Mouse (Mus musculus): ENCODE measurements around the gene Syt1. TPM values are rescaled to one million over a fixed set of nuclear protein-coding genes. Genes with fewer than 3 reads are reported as not detected.

The Syt1 gene
- polyA plus RNA-seq, 1 experiment from 2014 or later, result 116 TPM

GRCm38 (mm10) chr10:108541555-108541954, 469.2 kb downstream of the Syt1 start:
- Histone ChIP-seq H3K4me3 (replicated peaks; ENCODE audit: low read length) (no peak overlapping the region), H3K27me3 (ENCODE audit: control insufficient read depth, insufficient read depth, low read length) (no peaks in the 10 kb centered on the region), H3K4me1 (replicated peaks; ENCODE audit: control insufficient read depth, insufficient read depth, low read length) (no peaks in the 10 kb centered on the region), H3K4me2 (replicated peaks) (no peak overlapping the region), H3K9me3 (ENCODE audit: control insufficient read depth, low read length) (no peaks in the 10 kb centered on the region), H3K9ac (no peak overlapping the region), H3K27ac (no peak overlapping the region), H3K36me3 (replicated peaks; ENCODE audit: control insufficient read depth, insufficient read depth) (no peaks in the 10 kb centered on the region)
- no peak for DNase-seq (ENCODE audit: low spot score)
- 83% methylated on average over 9 of the region's 9 CpGs for WGBS
- ATAC-seq (ENCODE audit: low FRiP score), result no peak

- H3K4me3 ChIP-seq (replicated peaks; ENCODE audit: low read length), result no peak overlapping the region
- H3K4me1 ChIP-seq (replicated peaks; ENCODE audit: control insufficient read depth, insufficient read depth, low read length), result no peaks in the 10 kb centered on the region
- no peak overlapping the region for H3K27ac ChIP-seq
- 95% methylated on average over 3 of the region's 3 CpGs for WGBS
- no peaks in the 10 kb centered on the region for H3K27me3 ChIP-seq (ENCODE audit: control insufficient read depth, insufficient read depth, low read length)
- ATAC-seq (ENCODE audit: low FRiP score), result no peak
- H3K36me3 ChIP-seq (replicated peaks; ENCODE audit: control insufficient read depth, insufficient read depth), result no peaks in the 10 kb centered on the region
- no peaks in the 10 kb centered on the region for H3K9me3 ChIP-seq (ENCODE audit: control insufficient read depth, low read length)
- H3K9ac ChIP-seq, result no peak overlapping the region
- no peak for DNase-seq (ENCODE audit: low spot score)
- H3K4me2 ChIP-seq (replicated peaks), result no peak overlapping the region
Observed at GRCm38 (mm10) chr10:108538546-108538945, 472.2 kb downstream of the Syt1 start.

DNA sequence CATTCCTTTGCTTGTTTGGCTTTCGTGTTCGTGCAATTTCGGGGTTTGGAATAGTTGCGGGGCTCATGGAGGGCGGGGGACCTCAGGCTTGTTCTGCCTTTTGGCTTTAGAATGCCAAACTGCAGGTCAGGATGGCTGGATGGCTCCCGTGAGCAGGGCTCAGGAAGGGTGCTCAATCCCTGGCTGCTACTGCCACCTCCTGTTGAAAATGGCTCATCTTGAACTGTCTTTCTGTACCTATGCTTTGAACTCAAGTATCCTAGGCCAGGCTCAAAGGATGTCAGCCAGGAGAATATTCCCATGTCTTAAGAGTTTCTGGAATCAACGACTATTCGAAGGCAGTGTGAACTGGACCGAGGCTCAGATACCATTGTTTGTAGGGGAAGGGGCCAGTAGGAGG, 473.1 kb downstream of the Syt1 start:
- ATAC-seq (ENCODE audit: low FRiP score), result no peak
- Histone ChIP-seq H3K4me1 (replicated peaks; ENCODE audit: control insufficient read depth, insufficient read depth, low read length) (no peaks in the 10 kb centered on the region; the same call in 1 of the 2 replicates), H3K9ac (no peak overlapping the region), H3K9me3 (ENCODE audit: control insufficient read depth, low read length) (no peaks in the 10 kb centered on the region), H3K36me3 (replicated peaks; ENCODE audit: control insufficient read depth, insufficient read depth) (no peaks in the 10 kb centered on the region), H3K27me3 (ENCODE audit: control insufficient read depth, insufficient read depth, low read length) (no peaks in the 10 kb centered on the region), H3K4me2 (replicated peaks) (no peak overlapping the region), H3K27ac (no peak overlapping the region), H3K4me3 (replicated peaks; ENCODE audit: low read length) (no peak overlapping the region)
- no peak for DNase-seq (ENCODE audit: low spot score)
- 64% methylated on average over 9 of the region's 9 CpGs for WGBS

- Histone ChIP-seq H3K4me3 (replicated peaks; ENCODE audit: low read length) (no peak overlapping the region), H3K9ac (no peak overlapping the region), H3K4me1 (replicated peaks; ENCODE audit: control insufficient read depth, insufficient read depth, low read length) (no peaks in the 10 kb centered on the region; the same call in 1 of the 2 replicates), H3K27ac (no peak overlapping the region), H3K36me3 (replicated peaks; ENCODE audit: control insufficient read depth, insufficient read depth) (no peaks in the 10 kb centered on the region), H3K4me2 (replicated peaks) (no peak overlapping the region), H3K27me3 (ENCODE audit: control insufficient read depth, insufficient read depth, low read length) (no peaks in the 10 kb centered on the region), H3K9me3 (ENCODE audit: control insufficient read depth, low read length) (no peaks in the 10 kb centered on the region)
- WGBS, result 43% methylated on average over 5 of the region's 5 CpGs
- ATAC-seq (ENCODE audit: low FRiP score) (no peak), DNase-seq (ENCODE audit: low spot score) (no peak)
Observed at GRCm38 (mm10) chr10:108535922-108536321, 474.9 kb downstream of the Syt1 start.

DNA sequence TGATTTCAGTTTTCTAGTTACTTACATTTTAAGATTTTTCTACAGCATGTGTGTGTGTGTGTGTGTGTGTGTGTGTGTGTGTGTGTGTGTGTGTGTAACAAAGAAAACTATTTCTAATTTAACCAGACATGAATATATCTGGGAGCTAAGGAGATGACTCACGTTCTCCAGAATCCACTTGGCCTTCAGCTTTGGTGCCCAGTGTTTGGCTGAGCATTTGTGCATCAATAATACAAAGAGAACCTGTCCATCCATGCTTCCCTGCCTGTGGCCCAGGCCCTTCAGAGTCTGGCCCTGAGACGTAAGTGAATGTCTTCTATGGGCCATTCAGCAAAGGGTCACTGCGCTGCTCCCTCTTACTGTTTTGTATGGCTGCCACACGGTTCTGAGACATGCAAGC, 476.7 kb downstream of the Syt1 start:
- no peaks in the 10 kb centered on the region for H3K36me3 ChIP-seq (replicated peaks; ENCODE audit: control insufficient read depth, insufficient read depth)
- DNase-seq (ENCODE audit: low spot score), result no peak
- no peak overlapping the region for H3K9ac ChIP-seq

GRCm38 (mm10) chr10:108532916-108533315, 477.9 kb downstream of the Syt1 start:
- Histone ChIP-seq H3K9me3 (ENCODE audit: control insufficient read depth, low read length) (no peaks in the 10 kb centered on the region), H3K9ac (no peak overlapping the region), H3K36me3 (replicated peaks; ENCODE audit: control insufficient read depth, insufficient read depth) (no peaks in the 10 kb centered on the region), H3K4me1 (replicated peaks; ENCODE audit: control insufficient read depth, insufficient read depth, low read length) (no peaks in the 10 kb centered on the region; the same call in 1 of the 2 replicates), H3K27me3 (ENCODE audit: control insufficient read depth, insufficient read depth, low read length) (no peaks in the 10 kb centered on the region), H3K27ac (0 out of 2 replicates have a peak overlapping the region, but pooled peaks have one; percentile 26), H3K4me3 (replicated peaks; ENCODE audit: low read length) (no peak overlapping the region), H3K4me2 (replicated peaks) (no peak overlapping the region)
- 88% methylated on average over 11 of the region's 11 CpGs for WGBS
- ATAC-seq (ENCODE audit: low FRiP score), result no peak
- no peak for DNase-seq (ENCODE audit: low spot score)

More for the DNA sequence above, 476.7 kb downstream of the Syt1 start:
- no peak overlapping the region for H3K27ac ChIP-seq
- H3K27me3 ChIP-seq (ENCODE audit: control insufficient read depth, insufficient read depth, low read length), result no peaks in the 10 kb centered on the region
- ATAC-seq (ENCODE audit: low FRiP score), result no peak
- no peaks in the 10 kb centered on the region; the same call in 1 of the 2 replicates for H3K4me1 ChIP-seq (replicated peaks; ENCODE audit: control insufficient read depth, insufficient read depth, low read length)
- H3K9me3 ChIP-seq (ENCODE audit: control insufficient read depth, low read length), result no peaks in the 10 kb centered on the region
- no peak overlapping the region for H3K4me2 ChIP-seq (replicated peaks)
- H3K4me3 ChIP-seq (replicated peaks; ENCODE audit: low read length), result no peak overlapping the region
- 70% methylated on average over 4 of the region's 4 CpGs for WGBS

DNA sequence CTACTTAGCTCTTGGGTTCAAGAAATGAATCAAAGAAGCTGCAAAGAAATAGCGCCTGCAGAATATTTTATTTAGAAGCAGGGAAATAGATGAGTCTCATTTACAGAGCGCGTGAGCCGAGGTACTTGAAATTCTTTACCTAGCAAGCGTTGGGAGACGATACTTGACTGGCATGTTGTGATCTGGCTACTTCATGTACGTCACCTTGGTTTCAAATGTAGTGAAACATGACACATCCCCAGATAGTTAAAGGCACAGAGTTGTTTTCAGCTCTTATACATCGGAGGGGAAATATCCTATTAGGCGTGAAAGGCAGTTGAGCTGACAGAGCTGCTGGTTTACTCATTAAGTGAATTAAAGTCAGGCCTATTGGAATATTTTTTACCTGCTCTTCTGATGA, 478.5 kb downstream of the Syt1 start:
- no peaks in the 10 kb centered on the region for H3K36me3 ChIP-seq (replicated peaks; ENCODE audit: control insufficient read depth, insufficient read depth)
- no peaks in the 10 kb centered on the region; the same call in 1 of the 2 replicates for H3K4me1 ChIP-seq (replicated peaks; ENCODE audit: control insufficient read depth, insufficient read depth, low read length)
- H3K27ac ChIP-seq, result 0 out of 2 replicates have a peak overlapping the region, but pooled peaks have one; percentile 26
- H3K9me3 ChIP-seq (ENCODE audit: control insufficient read depth, low read length), result no peaks in the 10 kb centered on the region
- H3K4me3 ChIP-seq (replicated peaks; ENCODE audit: low read length), result no peak overlapping the region
- no peak overlapping the region for H3K9ac ChIP-seq
- DNase-seq (ENCODE audit: low spot score) (no peak), ATAC-seq (ENCODE audit: low FRiP score) (no peak)
- 77% methylated on average over 9 of the region's 9 CpGs for WGBS
- H3K4me2 ChIP-seq (replicated peaks), result no peak overlapping the region
- no peaks in the 10 kb centered on the region for H3K27me3 ChIP-seq (ENCODE audit: control insufficient read depth, insufficient read depth, low read length)

GRCm38 (mm10) chr10:108531641-108532040, 479.1 kb downstream of the Syt1 start:
- H3K27ac ChIP-seq, result no peak overlapping the region
- H3K4me3 ChIP-seq (replicated peaks; ENCODE audit: low read length), result no peak overlapping the region
- H3K9ac ChIP-seq, result no peak overlapping the region
- no peaks in the 10 kb centered on the region; the same call in 1 of the 2 replicates for H3K4me1 ChIP-seq (replicated peaks; ENCODE audit: control insufficient read depth, insufficient read depth, low read length)
- WGBS, result 45% methylated on average over 4 of the region's 4 CpGs
- DNase-seq (ENCODE audit: low spot score), result no peak
- no peak for ATAC-seq (ENCODE audit: low FRiP score)
- H3K4me2 ChIP-seq (replicated peaks), result no peak overlapping the region
- no peaks in the 10 kb centered on the region for H3K36me3 ChIP-seq (replicated peaks; ENCODE audit: control insufficient read depth, insufficient read depth)
- H3K27me3 ChIP-seq (ENCODE audit: control insufficient read depth, insufficient read depth, low read length), result no peaks in the 10 kb centered on the region
- H3K9me3 ChIP-seq (ENCODE audit: control insufficient read depth, low read length), result no peaks in the 10 kb centered on the region

DNA sequence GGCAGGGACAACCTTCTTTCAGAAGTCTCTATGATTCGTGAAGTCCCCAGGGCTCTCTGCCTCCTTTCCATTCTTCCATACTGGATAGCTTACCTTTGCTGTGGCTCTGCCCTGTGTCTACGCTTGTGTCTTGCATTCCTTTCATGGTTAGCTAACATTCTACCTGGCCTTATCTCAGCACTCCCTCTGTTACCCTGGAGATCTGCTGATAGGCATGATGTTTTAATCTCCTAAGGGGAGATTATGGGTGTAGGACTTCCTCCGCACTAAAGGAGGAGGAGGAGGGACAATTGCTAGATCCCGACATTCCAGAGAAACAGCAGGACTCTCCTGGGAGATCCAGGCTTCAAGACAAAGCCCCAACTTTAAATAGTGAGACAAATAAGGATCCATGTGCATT, 479.7 kb downstream of the Syt1 start:
- H3K9ac ChIP-seq, result no peak overlapping the region
- WGBS, result 35% methylated on average over 4 of the region's 4 CpGs
- H3K4me1 ChIP-seq (replicated peaks; ENCODE audit: control insufficient read depth, insufficient read depth, low read length), result no peaks in the 10 kb centered on the region; the same call in 1 of the 2 replicates
- no peak overlapping the region for H3K4me3 ChIP-seq (replicated peaks; ENCODE audit: low read length)
- no peaks in the 10 kb centered on the region for H3K36me3 ChIP-seq (replicated peaks; ENCODE audit: control insufficient read depth, insufficient read depth)
- no peaks in the 10 kb centered on the region for H3K9me3 ChIP-seq (ENCODE audit: control insufficient read depth, low read length)
- no peak for DNase-seq (ENCODE audit: low spot score)
- H3K27ac ChIP-seq, result no peak overlapping the region
- H3K27me3 ChIP-seq (ENCODE audit: control insufficient read depth, insufficient read depth, low read length), result no peaks in the 10 kb centered on the region
- no peak overlapping the region for H3K4me2 ChIP-seq (replicated peaks)
- no peak for ATAC-seq (ENCODE audit: low FRiP score)

DNA sequence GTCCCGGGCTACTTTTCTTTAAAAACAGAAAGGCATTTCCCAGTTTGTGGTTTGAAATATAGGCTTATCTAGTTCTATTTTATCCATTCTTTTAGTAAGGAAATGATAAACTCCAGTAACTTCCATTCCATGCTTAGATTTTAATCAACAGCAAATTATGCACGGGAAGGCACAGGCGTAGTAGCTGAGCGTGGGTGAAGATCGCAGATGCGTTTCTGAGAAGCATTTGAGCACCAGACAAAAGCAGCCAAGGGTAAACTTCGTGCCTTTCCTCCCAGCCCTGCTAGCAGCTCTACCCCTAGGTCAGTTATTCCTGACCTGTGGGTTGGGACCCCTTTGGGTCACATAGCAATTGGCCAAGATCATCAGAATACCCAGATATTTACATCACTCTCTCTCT, 482.4 kb downstream of the Syt1 start:
- no peak for ATAC-seq (ENCODE audit: low FRiP score)
- Histone ChIP-seq H3K27ac (no peak overlapping the region), H3K4me2 (replicated peaks) (no peak overlapping the region), H3K9me3 (ENCODE audit: control insufficient read depth, low read length) (no peaks in the 10 kb centered on the region), H3K36me3 (replicated peaks; ENCODE audit: control insufficient read depth, insufficient read depth) (no peaks in the 10 kb centered on the region), H3K27me3 (ENCODE audit: control insufficient read depth, insufficient read depth, low read length) (no peaks in the 10 kb centered on the region), H3K9ac (no peak overlapping the region), H3K4me1 (replicated peaks; ENCODE audit: control insufficient read depth, insufficient read depth, low read length) (no peaks in the 10 kb centered on the region; the same call in 1 of the 2 replicates), H3K4me3 (replicated peaks; ENCODE audit: low read length) (no peak overlapping the region)
- no peak for DNase-seq (ENCODE audit: low spot score)
- WGBS, result 85% methylated on average over 7 of the region's 7 CpGs

All from hindbrain, embryonic 14.5 days (tissue).